Mouse (Mus musculus) adrenal gland, adult (tissue): Measurements from ENCODE around the gene Ago1.

Experiments
- DNase-seq, 2 experiments: peaks; one replicate each; pipeline ENCODE4 v3.0.0; 2022 to 2023; ENCODE audit warnings: low spot score in 1 of 2; ENCODE audit not compliant: inconsistent age in 2 of 2

The Ago1 gene

GRCm38 (mm10) chr4:126423866-126424265 is 44.5 kb downstream of the Ago1 start:
- DNase-seq: no peak

GRCm38 (mm10) chr4:126415707-126416106 is 52.7 kb downstream of the Ago1 start:
- DNase-seq: peak in 1 of 2 experiments; percentile 44

- no peak for DNase-seq
These were observed 55.9 kb downstream of the Ago1 start for GRCm38 (mm10) chr4:126412526-126412925.
